Mouse (Mus musculus): ENCODE results near the gene Cald1.
A peak's percentile ranks its signal among the peaks of the same experiment; 100 is the strongest.

The Cald1 gene

GRCm38 (mm10) chr6:34598121-34599065 lies at the start of gene Cald1:
Gene Cald1, plus strand, starts transcription at chr6:34598500.
- DNase-seq (ENCODE audit: low spot score), result no peak

GRCm38 (mm10) chr6:34549017-34549416 lies 49.3 kb upstream of the Cald1 start:
- peak; percentile 13 for DNase-seq (ENCODE audit: low spot score)

- no peak for DNase-seq (ENCODE audit: low spot score)
These were observed 45.7 kb upstream of the Cald1 start for GRCm38 (mm10) chr6:34552489-34553157.

- no peak for DNase-seq (ENCODE audit: low spot score)
These were observed 43.9 kb upstream of the Cald1 start for GRCm38 (mm10) chr6:34554291-34554997.

- no peak for DNase-seq (ENCODE audit: low spot score)
These were observed 38.8 kb upstream of the Cald1 start for GRCm38 (mm10) chr6:34559521-34559920.

- no peak for DNase-seq (ENCODE audit: low spot score)
These were observed 33.0 kb upstream of the Cald1 start for GRCm38 (mm10) chr6:34565176-34565880.

GRCm38 (mm10) chr6:34567298-34567697 lies 31.0 kb upstream of the Cald1 start:
- no peak for DNase-seq (ENCODE audit: low spot score)

- no peak for DNase-seq (ENCODE audit: low spot score)
These were observed 18.7 kb upstream of the Cald1 start for GRCm38 (mm10) chr6:34579504-34580068.

- no peak for DNase-seq (ENCODE audit: low spot score)
These were observed 14.9 kb upstream of the Cald1 start for GRCm38 (mm10) chr6:34583365-34583764.

- DNase-seq (ENCODE audit: low spot score), result no peak
These were observed 10.2 kb upstream of the Cald1 start for GRCm38 (mm10) chr6:34588066-34588465.

GRCm38 (mm10) chr6:34590716-34591115 lies 7.6 kb upstream of the Cald1 start:
- no peak for DNase-seq (ENCODE audit: low spot score)

GRCm38 (mm10) chr6:34593353-34593752 lies 4.9 kb upstream of the Cald1 start:
- no peak for DNase-seq (ENCODE audit: low spot score)

GRCm38 (mm10) chr6:34597316-34597715 lies 984 bp upstream of the Cald1 start:
- no peak for DNase-seq (ENCODE audit: low spot score)

GRCm38 (mm10) chr6:34599171-34599570 lies 871 bp downstream of the Cald1 start:
- DNase-seq (ENCODE audit: low spot score), result no peak

- DNase-seq (ENCODE audit: low spot score), result no peak
These were observed 1.4 kb downstream of the Cald1 start for GRCm38 (mm10) chr6:34599631-34600111.

- no peak for DNase-seq (ENCODE audit: low spot score)
These were observed 2.5 kb downstream of the Cald1 start for GRCm38 (mm10) chr6:34600850-34601249.

- DNase-seq (ENCODE audit: low spot score), result no peak
These were observed 3.8 kb downstream of the Cald1 start for GRCm38 (mm10) chr6:34602091-34602490.

GRCm38 (mm10) chr6:34606407-34606806 lies 8.1 kb downstream of the Cald1 start:
- no peak for DNase-seq (ENCODE audit: low spot score)

GRCm38 (mm10) chr6:34608603-34609002 lies 10.3 kb downstream of the Cald1 start:
- no peak for DNase-seq (ENCODE audit: low spot score)

GRCm38 (mm10) chr6:34609892-34610829 lies 11.9 kb downstream of the Cald1 start:
- DNase-seq (ENCODE audit: low spot score), result no peak

Data from T-cell, adult 2 months (primary cell).